Mouse (Mus musculus): Measurements from ENCODE around the gene Dnajc30. TPM values are rescaled to one million over a fixed set of nuclear protein-coding genes. Genes with fewer than 3 reads are reported as not detected.
"Not testable (repeated sequence)": the region's sequence is repeated elsewhere in the genome, so short reads cannot be mapped to it uniquely, and the experiment has no call there.

Gene Dnajc30
- polyA plus RNA-seq, 1 experiment: 24.2 TPM

- DNase-seq (ENCODE audit: low read depth): no peak
These were observed 372 bp downstream of the Dnajc30 start for GRCm38 (mm10) chr5:135064382-135064766.

- DNase-seq (ENCODE audit: low read depth): not testable (repeated sequence)
These were observed 976 bp downstream of the Dnajc30 start, which contains the start of gene Bud23 for GRCm38 (mm10) chr5:135064909-135065446. Gene Bud23 (minus strand): TSS chr5:135064959.

- no peak for DNase-seq (ENCODE audit: low read depth)
These were observed 2.0 kb downstream of the Dnajc30 start for GRCm38 (mm10) chr5:135066008-135066407.

- no peak for DNase-seq (ENCODE audit: low read depth)
These were observed 6.4 kb downstream of the Dnajc30 start for GRCm38 (mm10) chr5:135070448-135070847.

- no peak for DNase-seq (ENCODE audit: low read depth)
These were observed 8.1 kb downstream of the Dnajc30 start for GRCm38 (mm10) chr5:135072061-135072460.

GRCm38 (mm10) chr5:135072720-135073119 lies 8.7 kb downstream of the Dnajc30 start:
- no peak for DNase-seq (ENCODE audit: low read depth)

GRCm38 (mm10) chr5:135073349-135074150 lies 9.5 kb downstream of the Dnajc30 start:
- no peak for DNase-seq (ENCODE audit: low read depth)

GRCm38 (mm10) chr5:135075655-135076054 lies 11.7 kb downstream of the Dnajc30 start:
- no peak for DNase-seq (ENCODE audit: low read depth)

- no peak for DNase-seq (ENCODE audit: low read depth)
These were observed 12.4 kb downstream of the Dnajc30 start for GRCm38 (mm10) chr5:135076368-135076767.

- DNase-seq (ENCODE audit: low read depth): no peak
These were observed 13.0 kb downstream of the Dnajc30 start for GRCm38 (mm10) chr5:135076931-135077505.

GRCm38 (mm10) chr5:135077564-135078481 lies 13.8 kb downstream of the Dnajc30 start, which contains the start of gene Vps37d:
Gene Vps37d (minus strand): TSS chr5:135078266.
- DNase-seq (ENCODE audit: low read depth): no peak

GRCm38 (mm10) chr5:135078482-135078810 lies 14.4 kb downstream of the Dnajc30 start:
- DNase-seq (ENCODE audit: low read depth): no peak

- no peak for DNase-seq (ENCODE audit: low read depth)
These were observed 15.6 kb downstream of the Dnajc30 start for GRCm38 (mm10) chr5:135079578-135079977.

GRCm38 (mm10) chr5:135080539-135080938 lies 16.5 kb downstream of the Dnajc30 start:
- no peak for DNase-seq (ENCODE audit: low read depth)

- DNase-seq (ENCODE audit: low read depth): no peak
These were observed 22.9 kb downstream of the Dnajc30 start for GRCm38 (mm10) chr5:135086871-135087270.

- no peak for DNase-seq (ENCODE audit: low read depth)
These were observed 25.7 kb downstream of the Dnajc30 start, which contains the start of gene Mlxipl for GRCm38 (mm10) chr5:135089653-135090052. Gene Mlxipl (plus strand): TSS chr5:135089890.

GRCm38 (mm10) chr5:135100981-135101380 lies 37.0 kb downstream of the Dnajc30 start:
- DNase-seq (ENCODE audit: low read depth): no peak

- DNase-seq (ENCODE audit: low read depth): no peak
These were observed 40.1 kb downstream of the Dnajc30 start for GRCm38 (mm10) chr5:135103999-135104660.

- peak; percentile 69 for DNase-seq (ENCODE audit: low read depth)
These were observed 42.8 kb downstream of the Dnajc30 start for GRCm38 (mm10) chr5:135106758-135107256.

GRCm38 (mm10) chr5:135107521-135108501 lies 43.8 kb downstream of the Dnajc30 start:
- no peak for DNase-seq (ENCODE audit: low read depth)

Measured in gonadal fat pad, adult 2 months (tissue).